Mouse (Mus musculus) spleen, adult 2 months (tissue): ENCODE measurements at regions not wholly inside any gene's neighbourhood (a gene's known extent, or its start where the extent isn't known, plus 50 kb on each side); places are given as distances from the start of the nearest gene placed in this dataset.

ENCODE experiments used
- CTCF ChIP-seq: fragments of 200-500 bp; IDR thresholded peaks from 2 replicates; pipeline ENCODE4 v1.5.1; 2011; ENCODE audit warnings: mild to moderate bottlenecking, inconsistent platforms; ENCODE audit not compliant: insufficient read depth, insufficient read length, insufficient replicate concordance; ENCODE audit errors: extremely low read depth
- POLR2A ChIP-seq: fragments of 200-500 bp; IDR thresholded peaks from 2 replicates; pipeline ENCODE4 v1.6.1; 2011; ENCODE audit warnings: low read depth, low read length, inconsistent platforms

DNA sequence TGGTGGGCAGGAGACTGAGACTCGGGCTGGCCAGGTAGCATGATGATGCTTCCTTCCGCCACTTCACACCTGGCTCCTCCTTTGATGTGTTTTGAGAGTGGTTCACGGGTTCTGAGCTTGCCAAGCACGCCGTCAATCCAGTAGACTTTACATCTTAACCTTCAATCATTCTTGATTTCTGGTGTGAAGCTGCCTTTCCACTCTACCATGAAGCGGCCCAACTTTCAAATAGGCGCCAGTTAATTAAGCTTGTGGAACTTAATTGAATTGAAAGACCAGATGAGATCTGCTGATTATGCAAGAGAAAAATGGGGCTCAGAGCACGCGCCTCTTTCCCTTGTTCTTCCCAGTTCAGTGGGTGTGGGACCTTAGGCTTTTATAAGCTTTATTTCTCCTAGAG, 247.1 kb upstream of the Slc24a5 start:
- no peak for TF ChIP-seq CTCF
- TF ChIP-seq POLR2A, result no peak
